Mouse (Mus musculus) heart, embryonic 12.5 days (tissue): ENCODE measurements around the gene Abcg4. TPM values are rescaled to one million over a fixed set of nuclear protein-coding genes. Genes with fewer than 3 reads are reported as not detected.

Experiments used
- ATAC-seq: fragments of 200-750 bp; cut with Nextera tagmentation; 2 replicates; pipeline ENCODE4 v1.8.0; 2017; ENCODE audit warnings: moderate TSS enrichment, moderate library complexity; ENCODE audit not compliant: insufficient number of reproducible peaks, low FRiP score
- H3K27ac ChIP-seq: fragments of 300-500 bp; sonication (generic); 2 replicates; pipeline ENCODE4 v1.5.1; 2016; ENCODE audit warnings: mild to moderate bottlenecking, moderate library complexity; ENCODE audit not compliant: poor library complexity, severe bottlenecking
- H3K27me3 ChIP-seq: fragments of 300-500 bp; sonication (generic); replicated peaks from 2 replicates; pipeline ENCODE4 v1.6.1; 2016; ENCODE audit warnings: mild to moderate bottlenecking, moderate library complexity
- H3K36me3 ChIP-seq: fragments of 300-500 bp; sonication (generic); 2 replicates; pipeline ENCODE4 v1.6.1; 2016; ENCODE audit warnings: mild to moderate bottlenecking, moderate library complexity
- H3K4me1 ChIP-seq: fragments of 300-500 bp; sonication (generic); replicated peaks from 2 replicates; pipeline ENCODE4 v1.6.1; 2016; ENCODE audit warnings: mild to moderate bottlenecking
- H3K4me2 ChIP-seq: fragments of 300-500 bp; sonication (generic); 2 replicates; pipeline ENCODE4 v1.6.1; 2016; ENCODE audit warnings: mild to moderate bottlenecking, moderate library complexity
- H3K4me3 ChIP-seq: fragments of 300-500 bp; sonication (generic); 2 replicates; pipeline ENCODE4 v1.5.1; 2016; ENCODE audit warnings: mild to moderate bottlenecking
- H3K9ac ChIP-seq: fragments of 300-500 bp; sonication (generic); 2 replicates; pipeline ENCODE4 v1.6.1; 2016; ENCODE audit warnings: mild to moderate bottlenecking, moderate library complexity
- H3K9me3 ChIP-seq: fragments of 300-500 bp; sonication (generic); replicated peaks from 2 replicates; pipeline ENCODE4 v1.6.1; 2016; ENCODE audit warnings: mild to moderate bottlenecking, moderate library complexity
- WGBS: fragments of 180-500 bp; shearing (Covaris S2); methylation state at CpG from one replicate; pipeline ENCODE4 v1.1.7; 2016; 5-methylcytosine and 5-hydroxymethylcytosine counted together
- polyA plus RNA-seq: library from polyadenylated mRNA; unstranded; fragments of >200 nt; fragmentation: Nextera tagmentation; extraction: Ambion mirVana; gene quantifications from 2 replicates; pipeline ENCODE4 v1.2.1, GENCODE M21; 2016

The Abcg4 gene
- polyA plus RNA-seq, 1 experiment from 2014 or later = 4.3 TPM

DNA sequence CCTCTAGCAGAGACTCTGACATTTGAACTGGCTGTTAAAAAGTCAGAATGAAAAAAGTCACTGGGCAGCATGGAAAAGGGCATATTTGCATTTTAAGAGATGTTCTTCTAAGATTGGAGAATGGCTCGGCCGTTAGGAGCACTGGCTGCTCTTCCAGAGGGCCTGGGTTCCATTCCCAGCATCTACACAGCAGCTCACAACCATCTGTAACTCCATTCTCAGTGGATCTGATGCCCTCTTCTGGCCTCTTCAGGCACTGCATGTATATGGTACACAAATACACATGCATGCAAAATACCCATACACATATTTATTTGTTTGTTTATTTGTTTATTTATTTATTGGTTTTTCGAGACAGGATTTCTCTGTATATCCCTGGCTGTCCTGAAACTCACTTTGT is 19.3 kb downstream of the Abcg4 start:
- 77% methylated on average over 3 of the region's 3 CpGs for WGBS
- Histone ChIP-seq H3K36me3 (no peaks in the 10 kb centered on the region), H3K4me2 (no peak overlapping the region), H3K27ac (no peak overlapping the region), H3K4me3 (no peak overlapping the region), H3K9ac (no peak overlapping the region), H3K4me1 (peaks cover 16% of the 10 kb centered on the region), H3K9me3 (0 out of 2 replicates have a peak, but pooled peaks cover 6% of the 10 kb centered on the region), H3K27me3 (peaks cover 7% of the 10 kb centered on the region)
- ATAC-seq = no peak

DNA sequence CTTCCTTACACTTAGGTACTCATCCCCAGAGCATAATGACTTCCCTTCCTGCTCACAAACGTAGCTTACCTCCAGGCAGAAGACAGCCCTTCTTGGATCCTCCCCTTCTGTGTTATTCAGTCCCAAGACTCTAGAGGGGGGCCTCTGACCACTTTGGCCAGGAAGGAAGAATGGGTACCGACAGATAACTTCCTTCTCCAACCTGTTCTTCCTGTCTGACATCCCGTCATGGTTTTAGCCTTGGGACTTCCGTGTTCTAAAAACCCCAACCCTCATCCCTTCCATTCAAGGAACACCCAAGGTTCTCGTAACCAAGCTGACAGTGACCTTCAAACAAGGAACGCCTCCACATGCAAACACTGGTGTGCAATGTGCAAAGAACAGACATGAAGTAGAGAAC is 20.0 kb downstream of the Abcg4 start, which contains the start of gene Nlrx1:
Gene Nlrx1, minus strand, starts transcription at position 168 of the 400 bp plus-strand sequence.
- 71% methylated on average over 6 of the region's 6 CpGs for WGBS
- Histone ChIP-seq H3K27me3 (peaks cover 10% of the 10 kb centered on the region), H3K4me2 (peak within 1 kb of the TSS; percentile 88), H3K27ac (peak within 1 kb of the TSS; percentile 89), H3K4me1 (peaks cover 16% of the 10 kb centered on the region), H3K36me3 (peaks cover 5% of the 10 kb centered on the region; the same call in 1 of the 2 replicates), H3K4me3 (peak within 1 kb of the TSS; percentile 58), H3K9me3 (0 out of 2 replicates have a peak, but pooled peaks cover 6% of the 10 kb centered on the region), H3K9ac (peak within 1 kb of the TSS; percentile 91)
- 0 out of 2 replicates have a peak, but pooled peaks have one; percentile 39 for ATAC-seq

DNA sequence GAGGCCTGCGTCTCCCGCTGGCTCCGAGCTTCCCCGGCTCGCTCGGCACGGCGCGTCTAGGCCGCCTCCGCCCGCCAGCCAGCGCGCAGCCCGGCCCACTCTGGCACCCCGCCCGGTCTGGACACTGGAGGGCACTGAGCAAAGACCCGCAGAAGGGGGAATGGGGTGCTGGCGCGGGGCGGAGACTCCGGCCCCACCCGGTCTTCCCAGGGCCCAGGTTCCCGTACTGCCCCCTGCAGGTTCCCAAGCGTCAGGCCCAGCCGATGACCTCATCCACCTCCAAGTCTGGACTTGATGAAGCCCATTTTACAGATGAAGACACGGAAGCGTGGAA is 20.4 kb downstream of the Abcg4 start:
- H3K9me3 ChIP-seq = 0 out of 2 replicates have a peak, but pooled peaks cover 6% of the 10 kb centered on the region
- H3K36me3 ChIP-seq = peaks cover 7% of the 10 kb centered on the region; the same call in 1 of the 2 replicates
- ATAC-seq = peak; percentile 91
- 5% methylated on average over 25 of the region's 28 CpGs for WGBS
- peaks cover 8% of the 10 kb centered on the region; the same call in 1 of the 2 replicates for H3K27me3 ChIP-seq
- H3K4me3 ChIP-seq = peak overlapping the region; percentile 58
- H3K27ac ChIP-seq = peak overlapping the region; percentile 89
- H3K4me2 ChIP-seq = peak overlapping the region; percentile 88
- H3K9ac ChIP-seq = peak overlapping the region; percentile 91
- H3K4me1 ChIP-seq = peaks cover 16% of the 10 kb centered on the region

DNA sequence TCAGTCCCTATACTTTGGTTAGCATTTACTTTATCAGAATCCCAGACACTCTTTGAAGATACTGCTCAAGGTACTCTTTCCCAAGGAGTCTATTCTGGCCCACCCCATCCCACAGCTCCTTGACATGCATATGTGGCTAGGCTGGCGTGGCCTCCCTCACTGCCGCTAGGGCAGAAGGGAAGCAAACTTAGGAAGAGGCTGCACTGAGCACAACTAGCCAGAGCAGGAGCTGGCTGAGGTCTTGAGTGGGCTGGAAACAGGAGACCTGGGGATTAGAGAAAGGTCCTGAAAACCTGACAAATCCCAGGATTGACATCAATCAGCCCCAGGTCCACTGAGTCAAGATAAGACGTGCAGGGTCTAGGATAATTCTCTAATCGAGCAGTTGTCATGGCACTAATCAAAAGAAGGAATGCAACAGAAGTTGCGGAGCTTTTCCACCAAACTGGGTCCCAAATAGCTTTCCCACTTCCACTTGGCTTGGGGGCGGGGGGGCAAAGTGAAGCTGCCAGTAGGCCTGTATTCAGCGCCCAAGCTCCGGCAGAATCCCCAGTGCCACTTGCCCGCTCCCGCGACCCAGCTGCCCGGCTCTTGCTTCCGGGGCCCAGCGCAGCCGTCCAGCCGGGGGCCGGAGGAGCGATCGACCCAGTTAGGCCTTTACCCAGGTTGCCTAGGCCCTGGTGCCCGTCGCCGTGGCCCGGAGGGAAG is 20.9 kb downstream of the Abcg4 start:
- H3K27ac ChIP-seq = peak overlapping the region; percentile 89
- H3K36me3 ChIP-seq = peaks cover 11% of the 10 kb centered on the region; the same call in 1 of the 2 replicates
- H3K9me3 ChIP-seq = 0 out of 2 replicates have a peak, but pooled peaks cover 6% of the 10 kb centered on the region
- peak overlapping the region; percentile 88 for H3K4me2 ChIP-seq
- ATAC-seq = peak; percentile 13; the same call in 1 of the 2 replicates
- 4% methylated on average over 23 of the region's 23 CpGs for WGBS
- peak overlapping the region; percentile 58 for H3K4me3 ChIP-seq
- H3K4me1 ChIP-seq = peaks cover 16% of the 10 kb centered on the region
- H3K27me3 ChIP-seq = peaks cover 8% of the 10 kb centered on the region; the same call in 1 of the 2 replicates
- peak overlapping the region; percentile 91 for H3K9ac ChIP-seq

DNA sequence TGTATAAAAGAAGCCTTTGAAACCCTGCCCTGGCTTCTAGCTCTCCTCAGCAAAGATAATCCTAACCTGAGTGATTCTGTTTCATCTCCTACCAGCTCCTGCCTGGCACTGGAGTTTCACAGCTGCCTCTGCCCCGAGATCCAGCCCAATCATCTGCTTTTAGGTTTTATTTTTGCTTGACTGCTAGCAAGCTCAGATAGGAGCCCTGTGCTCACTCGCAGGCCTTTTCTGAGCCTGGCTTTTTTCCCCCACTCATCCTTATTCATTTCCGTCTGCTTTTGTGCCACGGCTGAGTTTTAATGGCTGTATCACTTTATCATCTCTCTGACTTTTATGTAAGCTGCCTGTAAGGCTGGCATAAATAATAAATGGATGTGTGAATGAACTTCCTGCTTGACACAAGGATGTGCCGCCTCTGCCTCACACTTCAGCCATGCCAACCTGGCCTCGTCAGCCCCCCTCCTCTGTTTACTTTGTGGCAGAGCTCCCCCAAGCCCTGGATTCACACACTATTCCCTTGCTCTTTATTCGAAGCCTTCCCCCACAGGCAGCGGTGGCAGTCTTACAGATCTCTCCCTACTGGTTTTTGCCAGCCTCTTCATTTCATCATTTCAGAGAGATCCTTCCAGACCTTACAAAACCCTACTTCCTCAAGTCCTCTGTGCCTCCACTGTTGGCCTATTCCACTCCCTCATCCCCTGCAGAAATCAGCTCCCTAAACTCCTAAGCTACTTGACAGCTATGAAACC is 21.8 kb downstream of the Abcg4 start:
- WGBS = 57% methylated on average over 8 of the region's 8 CpGs
- Histone ChIP-seq H3K9me3 (0 out of 2 replicates have a peak, but pooled peaks cover 6% of the 10 kb centered on the region), H3K27me3 (peaks cover 8% of the 10 kb centered on the region; the same call in 1 of the 2 replicates), H3K9ac (peak overlapping the region; percentile 91; the same call in 1 of the 2 replicates), H3K4me3 (no peak overlapping the region), H3K36me3 (peaks cover 11% of the 10 kb centered on the region; the same call in 1 of the 2 replicates), H3K27ac (peak overlapping the region; percentile 89), H3K4me1 (peaks cover 16% of the 10 kb centered on the region), H3K4me2 (peak overlapping the region; percentile 88; the same call in 1 of the 2 replicates)
- no peak for ATAC-seq

DNA sequence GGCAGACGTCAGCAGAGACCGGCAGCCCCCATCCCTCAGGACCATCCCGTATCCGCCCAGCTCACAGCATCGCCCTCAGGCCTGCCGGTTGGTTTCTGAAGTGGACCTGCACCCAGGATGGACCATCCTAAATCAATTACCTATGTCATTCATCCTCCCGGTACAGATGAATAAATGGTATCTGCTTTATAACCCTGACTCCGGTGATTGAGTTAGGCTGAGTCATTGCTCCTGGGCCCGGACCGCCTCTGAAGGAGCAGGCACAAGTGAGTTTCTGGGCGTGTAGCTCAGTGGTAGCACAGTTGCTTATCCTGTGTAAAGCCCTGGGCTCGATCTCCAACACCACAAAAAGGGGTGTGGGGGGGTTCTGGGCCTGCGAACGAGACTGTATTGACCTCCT is 27.0 kb downstream of the Abcg4 start:
- peaks cover 14% of the 10 kb centered on the region; the same call in 1 of the 2 replicates for H3K36me3 ChIP-seq
- H3K4me1 ChIP-seq = 0 out of 2 replicates have a peak, but pooled peaks cover under 1% of the 10 kb centered on the region
- H3K27ac ChIP-seq = no peak overlapping the region
- no peak overlapping the region for H3K9ac ChIP-seq
- WGBS = 82% methylated on average over 14 of the region's 14 CpGs
- H3K9me3 ChIP-seq = no peaks in the 10 kb centered on the region
- H3K27me3 ChIP-seq = peaks cover 8% of the 10 kb centered on the region; the same call in 1 of the 2 replicates
- H3K4me3 ChIP-seq = no peak overlapping the region
- H3K4me2 ChIP-seq = no peak overlapping the region
- no peak for ATAC-seq

DNA sequence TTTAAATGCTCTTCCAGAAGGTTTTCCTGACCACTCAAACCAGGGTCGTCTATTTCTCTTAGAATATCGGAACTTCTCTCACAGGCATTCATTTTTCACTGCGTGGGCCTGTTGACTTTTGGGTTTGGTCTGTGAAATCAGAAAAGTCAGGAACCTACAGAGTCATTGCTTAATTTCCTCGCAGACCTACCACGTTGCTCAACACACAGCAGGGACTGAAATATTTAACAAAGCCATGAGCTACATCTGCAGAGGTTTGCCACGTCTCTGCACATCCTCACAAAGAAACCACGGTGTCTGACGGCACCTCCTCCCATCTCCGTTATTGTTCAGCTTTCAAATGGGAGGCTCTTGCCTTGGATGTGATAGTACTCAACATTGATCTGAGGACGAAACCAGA is 29.4 kb downstream of the Abcg4 start:
- Histone ChIP-seq H3K27me3 (peaks cover 6% of the 10 kb centered on the region; the same call in 1 of the 2 replicates), H3K9me3 (no peaks in the 10 kb centered on the region), H3K4me2 (no peak overlapping the region), H3K4me1 (peaks cover 20% of the 10 kb centered on the region), H3K36me3 (peaks cover 15% of the 10 kb centered on the region; the same call in 1 of the 2 replicates), H3K27ac (no peak overlapping the region), H3K4me3 (no peak overlapping the region), H3K9ac (no peak overlapping the region)
- no peak for ATAC-seq
- WGBS = 83% methylated on average over 10 of the region's 10 CpGs

DNA sequence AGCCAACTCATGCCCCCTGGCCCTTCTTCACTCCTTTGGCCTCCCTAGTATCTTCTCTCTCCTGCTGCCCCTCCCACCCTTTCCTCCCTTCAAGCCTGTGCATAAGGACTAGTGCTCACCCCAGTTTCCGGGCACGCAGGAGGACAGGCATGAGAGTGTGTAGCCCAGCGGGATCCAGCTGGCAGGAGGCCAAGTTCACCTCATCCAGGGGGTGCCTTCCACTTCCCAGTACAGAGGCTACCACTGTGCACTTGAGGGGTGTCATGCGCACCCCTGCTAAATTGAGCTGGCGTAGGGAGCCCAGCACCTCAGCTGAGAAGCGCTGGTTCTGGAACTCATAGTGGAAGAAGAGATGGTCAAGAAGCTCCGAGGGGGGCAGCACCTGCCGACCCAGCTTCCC is 32.2 kb downstream of the Abcg4 start:
- Histone ChIP-seq H3K36me3 (peaks cover 4% of the 10 kb centered on the region; the same call in 1 of the 2 replicates), H3K4me3 (no peak overlapping the region), H3K4me1 (peaks cover 20% of the 10 kb centered on the region), H3K27ac (no peak overlapping the region), H3K27me3 (peaks cover 8% of the 10 kb centered on the region; the same call in 1 of the 2 replicates), H3K9ac (no peak overlapping the region), H3K9me3 (no peaks in the 10 kb centered on the region), H3K4me2 (no peak overlapping the region)
- WGBS = 78% methylated on average over 8 of the region's 8 CpGs
- ATAC-seq = peak; percentile 27; the same call in 1 of the 2 replicates

DNA sequence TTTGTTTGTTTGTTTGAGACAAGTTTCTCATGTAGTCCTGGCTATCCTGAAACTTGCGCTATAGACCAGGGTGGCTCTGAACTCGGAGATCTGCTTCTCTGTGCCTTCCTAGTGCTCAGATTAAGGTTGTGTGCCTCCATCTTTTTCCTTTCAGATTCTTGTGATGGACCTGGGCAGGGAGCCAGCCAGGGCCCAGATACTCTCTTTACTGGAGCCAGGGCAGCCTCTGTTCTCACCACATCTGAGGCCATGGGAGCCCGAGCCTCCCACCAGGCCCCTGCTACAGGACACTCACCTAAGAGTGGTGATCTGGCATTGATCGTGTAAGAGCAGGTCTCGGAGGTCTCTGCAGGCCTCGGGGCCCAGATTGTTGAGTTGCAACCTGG is 33.3 kb downstream of the Abcg4 start:
- H3K4me1 ChIP-seq = peaks cover 27% of the 10 kb centered on the region
- 47% methylated on average over 6 of the region's 6 CpGs for WGBS

DNA sequence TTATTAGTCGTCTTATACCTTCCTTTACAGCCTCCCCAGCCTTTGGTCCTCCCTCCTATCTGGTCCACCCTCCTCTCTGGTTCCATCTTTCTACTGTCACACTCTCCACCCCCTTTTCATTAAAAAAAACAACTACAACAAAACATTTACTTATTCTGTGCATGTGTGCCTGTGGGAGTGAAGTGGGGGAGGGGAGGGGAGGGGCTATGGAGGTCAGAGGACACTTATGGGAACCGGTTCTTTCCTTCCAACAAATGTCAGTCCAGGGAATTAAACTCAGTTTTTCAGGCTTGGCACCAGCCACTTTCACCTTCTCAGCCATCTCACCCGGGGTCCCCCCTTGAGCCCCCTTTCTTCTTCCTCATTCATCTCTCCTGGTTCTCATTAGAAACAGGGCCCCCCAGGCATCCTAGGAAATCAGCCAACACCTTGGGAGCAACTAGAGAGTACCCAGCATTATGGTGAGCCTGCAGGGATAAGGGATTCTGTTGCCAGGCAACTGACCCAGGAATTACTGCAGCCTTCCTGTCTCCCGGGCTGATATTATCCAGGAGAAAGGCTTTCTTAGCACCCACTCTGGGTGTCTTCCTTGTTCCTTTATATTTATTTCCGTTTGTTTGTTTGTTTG is 33.8 kb downstream of the Abcg4 start:
- Histone ChIP-seq H3K27ac (no peak overlapping the region), H3K9me3 (no peaks in the 10 kb centered on the region), H3K36me3 (peaks cover 4% of the 10 kb centered on the region; the same call in 1 of the 2 replicates), H3K4me3 (no peak overlapping the region), H3K4me1 (peaks cover 31% of the 10 kb centered on the region), H3K4me2 (no peak overlapping the region), H3K27me3 (peaks cover 14% of the 10 kb centered on the region), H3K9ac (no peak overlapping the region)
- 26% methylated on average over 5 of the region's 5 CpGs for WGBS
- ATAC-seq = no peak

More for the DNA sequence above, 33.3 kb downstream of the Abcg4 start:
- H3K27ac ChIP-seq = no peak overlapping the region
- H3K9ac ChIP-seq = no peak overlapping the region
- ATAC-seq = no peak
- H3K4me3 ChIP-seq = no peak overlapping the region
- peaks cover 13% of the 10 kb centered on the region; the same call in 1 of the 2 replicates for H3K27me3 ChIP-seq
- H3K9me3 ChIP-seq = no peaks in the 10 kb centered on the region
- H3K36me3 ChIP-seq = peaks cover 4% of the 10 kb centered on the region; the same call in 1 of the 2 replicates
- H3K4me2 ChIP-seq = no peak overlapping the region
